ENCODE assay signal across 8 mouse cellular contexts in the genomic region with DNA sequence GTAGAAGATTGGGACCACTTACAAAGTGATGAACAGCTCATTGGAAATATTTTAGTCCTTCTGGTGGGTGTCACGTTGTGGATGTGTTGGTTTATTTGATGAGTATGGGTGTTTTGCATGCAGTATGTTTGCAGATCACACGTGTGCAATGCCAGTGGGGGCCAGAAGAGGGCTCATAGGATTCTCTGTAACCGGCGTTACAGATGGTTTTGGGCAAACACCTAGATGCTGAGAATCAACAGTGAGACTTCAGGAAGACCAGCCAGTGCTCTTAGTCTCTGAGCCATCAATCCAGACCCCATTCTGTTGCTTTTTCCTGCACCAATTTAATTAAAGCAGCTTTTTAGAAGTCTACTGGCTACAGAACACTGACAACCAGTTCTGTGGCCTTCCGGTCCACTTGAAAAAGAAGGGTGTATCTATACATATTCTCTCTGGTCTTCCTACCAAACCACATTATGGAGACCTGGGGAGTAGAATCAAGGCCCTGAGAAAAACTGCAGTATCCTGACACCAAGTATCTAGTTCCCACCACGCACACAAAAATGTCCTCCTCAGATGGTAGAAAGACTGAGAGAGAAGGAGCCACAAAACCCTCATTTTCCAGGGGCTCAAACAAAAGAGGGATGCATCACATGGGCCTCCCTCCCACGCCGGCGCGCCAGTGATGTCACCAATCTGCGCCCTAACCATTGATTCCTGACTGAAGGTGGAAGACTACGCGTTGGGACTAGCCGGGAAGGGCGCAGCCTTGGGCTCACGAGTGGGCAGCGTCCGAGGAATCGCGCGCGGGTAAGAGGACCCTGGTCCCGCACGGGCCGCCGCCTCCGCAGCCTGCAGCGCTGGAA. TPM values are rescaled to one million over a fixed set of nuclear protein-coding genes. Genes with fewer than 3 reads are reported as not detected.
DNase-seq lines count a peak whose midpoint lies in the region; ATAC-seq lines count a peak whose summit lies in the region.

A gene (plus strand): TSS at position 664 of the 848 bp plus-strand sequence.

- H3K4me1 ChIP-seq in brown adipose tissue, adult 24 weeks (ENCODE audit: control insufficient read depth, insufficient read depth, insufficient read length, low read length) = peaks cover 3% of the 10 kb centered on the region; the same call in 1 of the 2 replicates
- H3K4me1 ChIP-seq in heart, embryonic 13.5 days = peaks cover 32% of the 10 kb centered on the region
- H3K4me1 ChIP-seq in liver, embryonic 11.5 days (replicated peaks; ENCODE audit: control insufficient read depth, insufficient read depth, low read length) = no peaks in the 10 kb centered on the region; the same call in 1 of the 2 replicates
- peaks cover 6% of the 10 kb centered on the region; the same call in 1 of the 2 replicates for H3K4me1 ChIP-seq in stomach, embryonic 14.5 days (ENCODE audit: control insufficient read depth, insufficient read depth, low read length)

- peak within 1 kb of the TSS; percentile 95 for H3K4me2 ChIP-seq in heart, embryonic 13.5 days
- peak within 1 kb of the TSS; percentile 80 for H3K4me2 ChIP-seq in liver, embryonic 11.5 days
- H3K4me2 ChIP-seq in stomach, embryonic 14.5 days (replicated peaks; ENCODE audit: low read depth, low read length) = peak within 1 kb of the TSS; percentile 92

- ATAC-seq in CD4-positive, CD25-positive, alpha-beta regulatory T cell, adult 4 months = peak; percentile 87
- ATAC-seq in heart, embryonic 13.5 days (ENCODE audit: extremely low read depth, insufficient number of reproducible peaks, low FRiP score, low TSS enrichment) = peak; percentile 70; the same call in 1 of the 2 replicates
- peak; percentile 72 for ATAC-seq in liver, embryonic 11.5 days (replicated peaks; ENCODE audit: low FRiP score)
- ATAC-seq in stomach, embryonic 14.5 days (ENCODE audit: insufficient number of reproducible peaks, insufficient read depth, low FRiP score, low read depth) = peak; percentile 56; the same call in 1 of the 2 replicates

- H3K9me3 ChIP-seq in heart, embryonic 13.5 days = no peaks in the 10 kb centered on the region
- no peaks in the 10 kb centered on the region for H3K9me3 ChIP-seq in liver, embryonic 11.5 days (ENCODE audit: control insufficient read depth, low read length)
- H3K9me3 ChIP-seq in stomach, embryonic 14.5 days (ENCODE audit: control insufficient read depth, low read depth, low read length) = no peaks in the 10 kb centered on the region

- H3K9ac ChIP-seq in heart, embryonic 13.5 days = peak within 1 kb of the TSS; percentile 95
- H3K9ac ChIP-seq in liver, embryonic 11.5 days (ENCODE audit: low read depth, low read length) = peak within 1 kb of the TSS; percentile 55
- H3K9ac ChIP-seq in stomach, embryonic 14.5 days (replicated peaks; ENCODE audit: low read depth, low read length) = peak within 1 kb of the TSS; percentile 81

- no peaks in the 10 kb centered on the region for H3K36me3 ChIP-seq in heart, embryonic 13.5 days
- H3K36me3 ChIP-seq in liver, embryonic 11.5 days (ENCODE audit: control insufficient read depth, insufficient read depth, low read length) = no peaks in the 10 kb centered on the region
- no peaks in the 10 kb centered on the region for H3K36me3 ChIP-seq in stomach, embryonic 14.5 days (ENCODE audit: control insufficient read depth, insufficient read depth, low read length)

- H3K27me3 ChIP-seq in heart, embryonic 13.5 days (replicated peaks) = peaks cover 19% of the 10 kb centered on the region; the same call in 1 of the 2 replicates
- H3K27me3 ChIP-seq in liver, embryonic 11.5 days (replicated peaks; ENCODE audit: control insufficient read depth, insufficient read depth, low read length) = no peaks in the 10 kb centered on the region
- H3K27me3 ChIP-seq in stomach, embryonic 14.5 days (ENCODE audit: control insufficient read depth, insufficient read depth, low read length) = no peaks in the 10 kb centered on the region

- H3K4me3 ChIP-seq in brown adipose tissue, adult 24 weeks (ENCODE audit: insufficient read depth, low read depth, low read length) = peak within 1 kb of the TSS; percentile 66
- peak within 1 kb of the TSS; percentile 94 for H3K4me3 ChIP-seq in heart, embryonic 13.5 days
- H3K4me3 ChIP-seq in liver, embryonic 11.5 days (ENCODE audit: low read depth, low read length) = peak within 1 kb of the TSS; percentile 70
- peak within 1 kb of the TSS; percentile 91 for H3K4me3 ChIP-seq in stomach, embryonic 14.5 days (ENCODE audit: low read depth, low read length)

- WGBS in heart, embryonic 13.5 days = 7% methylated on average over 28 of the region's 28 CpGs
- WGBS in liver, embryonic 11.5 days = 7% methylated on average over 28 of the region's 28 CpGs
- 7% methylated on average over 28 of the region's 28 CpGs for WGBS in stomach, embryonic 14.5 days

- no peak within 1 kb of the TSS for H3K27ac ChIP-seq in brown adipose tissue, adult 24 weeks (replicated peaks; ENCODE audit: low read depth, low read length)
- peak within 1 kb of the TSS; percentile 90 for H3K27ac ChIP-seq in heart, embryonic 13.5 days (replicated peaks)
- no peak within 1 kb of the TSS for H3K27ac ChIP-seq in liver, embryonic 11.5 days (ENCODE audit: low read depth, low read length)
- peak within 1 kb of the TSS; percentile 12; the same call in 1 of the 2 replicates for H3K27ac ChIP-seq in stomach, embryonic 14.5 days (ENCODE audit: low read length)

- peak; percentile 67 for DNase-seq in fibroblast of lung, adult 2 months (ENCODE audit: low read depth)
- peak; percentile 88 for DNase-seq in kidney, postnatal 10 days
- DNase-seq in liver, embryonic 11.5 days (ENCODE audit: low spot score) = peak; percentile 81
- DNase-seq in naive thymus-derived CD4-positive, alpha-beta T cell, adult 2 months (ENCODE audit: low read depth) = peak; percentile 89

RNA-seq across cellular contexts. Expression of the gene that starts here (rescaled TPM):
- polyA plus RNA-seq in CD4-positive, CD25-positive, alpha-beta regulatory T cell, adult 4 months (2017; shearing (Covaris generic)) = 10 to 100 TPM; 62.1 to 94.4 TPM
- polyA plus RNA-seq in brown adipose tissue, adult 24 weeks (2012; ENCODE audit: insufficient read depth, insufficient read length, missing spikeins) = 2.4 and 4.8 TPM in 2 replicates
- 7.5 and 7.8 TPM in 2 replicates for polyA plus RNA-seq in heart, embryonic 13.5 days (2015; fragmentation: Nextera tagmentation; extraction: Ambion mirVana)
- 12.6 and 14.0 TPM in 2 replicates for polyA plus RNA-seq in liver, embryonic 11.5 days (2014; fragmentation: Nextera tagmentation; extraction: Ambion mirVana)
- 15.3 and 16.6 TPM in 2 replicates for polyA plus RNA-seq in stomach, embryonic 14.5 days (2014; fragmentation: Nextera tagmentation; extraction: Ambion mirVana)

Comparison
In these comparisons a context has a peak if more than half of its experiments do, and no peak if none do; other contexts are left out.
1. H3K27ac ChIP-seq: peak in heart, embryonic 13.5 days (single experiment) and stomach, embryonic 14.5 days (single experiment); none in brown adipose tissue, adult 24 weeks (single experiment) and liver, embryonic 11.5 days (single experiment).
2. Peak in every context shown above with its lines, with median percentiles within 50 percentile points of each other: ATAC-seq, H3K4me3 ChIP-seq, DNase-seq, H3K4me2 ChIP-seq and H3K9ac ChIP-seq.